Mouse (Mus musculus) heart, embryonic 14.5 days (tissue): ENCODE results near the gene Nr3c2. TPM values are rescaled to one million over a fixed set of nuclear protein-coding genes. Genes with fewer than 3 reads are reported as not detected.

Experiments
- ATAC-seq: fragments of 200-750 bp; cut with Nextera tagmentation; 2 replicates; pipeline ENCODE4 v1.8.0; 2017; ENCODE audit warnings: low read depth, moderate TSS enrichment; ENCODE audit not compliant: insufficient number of reproducible peaks, insufficient read depth, low FRiP score
- H3K27ac ChIP-seq, 2 experiments: fragments of 200-500 bp in 1 of 2; fragments of 300-500 bp in 1 of 2; sonication (generic) in 1 of 2; replicated peaks in 1 of 2; 2 replicates each; pipeline ENCODE4 v1.5.1; 2012 to 2014; ENCODE audit warnings: low read depth in 2 of 2, low read length in 2 of 2, control low read depth in 1 of 2, mild to moderate bottlenecking in 1 of 2, mixed read lengths in 1 of 2; ENCODE audit not compliant: control insufficient read depth in 1 of 2, insufficient read depth in 1 of 2
- H3K27me3 ChIP-seq: fragments of 300-500 bp; sonication (generic); 2 replicates; pipeline ENCODE4 v1.6.1; 2014; ENCODE audit warnings: mild to moderate bottlenecking, low read length, control low read depth; ENCODE audit not compliant: control insufficient read depth, insufficient read depth
- H3K36me3 ChIP-seq: fragments of 300-500 bp; sonication (generic); 2 replicates; pipeline ENCODE4 v1.6.1; 2014; ENCODE audit warnings: mild to moderate bottlenecking, control low read depth, low read length, mixed read lengths; ENCODE audit not compliant: control insufficient read depth, insufficient read depth
- H3K4me1 ChIP-seq, 2 experiments: fragments of 200-500 bp in 1 of 2; fragments of 300-500 bp in 1 of 2; sonication (generic) in 1 of 2; 2 replicates each; pipeline ENCODE4 v1.6.1; 2012 to 2014; ENCODE audit warnings: low read length in 2 of 2, control low read depth in 1 of 2, mixed read lengths in 1 of 2; ENCODE audit not compliant: control insufficient read depth in 2 of 2, insufficient read depth in 2 of 2
- H3K4me2 ChIP-seq: fragments of 300-500 bp; sonication (generic); 2 replicates; pipeline ENCODE4 v1.6.1; 2014; ENCODE audit warnings: mild to moderate bottlenecking, low read length
- H3K4me3 ChIP-seq, 2 experiments: fragments of 200-500 bp in 1 of 2; fragments of 300-500 bp in 1 of 2; sonication (generic) in 1 of 2; 2 replicates each; pipeline ENCODE4 v1.5.1; 2012 to 2014; ENCODE audit warnings: low read length in 2 of 2, mild to moderate bottlenecking in 2 of 2, control low read depth in 1 of 2, low read depth in 1 of 2, moderate library complexity in 1 of 2; ENCODE audit not compliant: control insufficient read depth in 1 of 2, insufficient read depth in 1 of 2
- H3K9ac ChIP-seq: fragments of 300-500 bp; sonication (generic); 2 replicates; pipeline ENCODE4 v1.6.1; 2014; ENCODE audit warnings: mild to moderate bottlenecking, low read length
- H3K9me3 ChIP-seq: fragments of 300-500 bp; sonication (generic); 2 replicates; pipeline ENCODE4 v1.6.1; 2016; ENCODE audit warnings: low read length, control low read depth; ENCODE audit not compliant: control insufficient read depth
- WGBS: fragments of 180-500 bp; shearing (Covaris S2); extraction: QIAGEN DNeasy Blood & Tissue Kit; methylation state at CpG from one replicate; pipeline ENCODE4 v1.1.7; 2014; 5-methylcytosine and 5-hydroxymethylcytosine counted together
- polyA plus RNA-seq: library from polyadenylated mRNA; unstranded; fragments of >200 nt; fragmentation: Nextera tagmentation; extraction: Ambion mirVana; gene quantifications from 2 replicates; pipeline ENCODE4 v1.2.1, GENCODE M21; 2014

Gene Nr3c2
- polyA plus RNA-seq, 1 experiment from 2014 or later = 7.4 TPM

GRCm38 (mm10) chr8:77228688-77229087, 329.4 kb downstream of the Nr3c2 start:
- Histone ChIP-seq H3K4me1 (peaks cover 9 to 24% of the 10 kb centered on the region in 2 experiments), H3K9ac (no peak overlapping the region), H3K4me2 (no peak overlapping the region), H3K36me3 (no peaks in the 10 kb centered on the region), H3K9me3 (no peaks in the 10 kb centered on the region), H3K27me3 (no peaks in the 10 kb centered on the region), H3K27ac (no peak overlapping the region), H3K4me3 (no peak overlapping the region)
- no peak for ATAC-seq
- 83% methylated on average over 7 of the region's 7 CpGs for WGBS

GRCm38 (mm10) chr8:77231211-77231610, 332.0 kb downstream of the Nr3c2 start:
- ATAC-seq = no peak
- 85% methylated on average over 1 of the region's 1 CpGs for WGBS

GRCm38 (mm10) chr8:77231834-77232233, 332.6 kb downstream of the Nr3c2 start:
- WGBS = 51% methylated on average over 6 of the region's 6 CpGs

More at GRCm38 (mm10) chr8:77231211-77231610, 332.0 kb downstream of the Nr3c2 start:
- peaks cover 9 to 24% of the 10 kb centered on the region in 2 experiments for H3K4me1 ChIP-seq
- H3K9ac ChIP-seq = no peak overlapping the region
- H3K4me2 ChIP-seq = no peak overlapping the region
- no peaks in the 10 kb centered on the region for H3K36me3 ChIP-seq
- no peak overlapping the region for H3K27ac ChIP-seq
- H3K27me3 ChIP-seq = no peaks in the 10 kb centered on the region
- H3K4me3 ChIP-seq = no peak overlapping the region
- no peaks in the 10 kb centered on the region for H3K9me3 ChIP-seq

DNA sequence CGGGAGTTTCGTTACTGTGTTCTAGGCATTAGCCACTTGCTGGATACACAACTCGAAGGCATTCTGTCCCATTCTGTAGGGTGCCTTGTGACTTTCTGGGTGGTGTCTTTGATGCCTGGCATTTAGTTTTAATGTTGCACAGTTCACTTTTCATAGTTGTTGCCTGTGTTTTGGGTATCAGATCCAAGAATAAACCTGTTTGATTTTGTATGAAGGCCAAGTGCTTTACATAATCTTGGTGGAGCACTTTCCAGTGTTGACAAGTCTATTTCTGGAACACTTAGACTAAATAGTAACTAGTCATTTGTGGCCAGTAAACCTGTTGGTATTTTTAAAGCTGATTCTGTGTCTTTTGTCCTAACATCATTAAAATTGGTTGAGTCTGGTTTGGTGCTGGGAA, 333.2 kb downstream of the Nr3c2 start:
- 45% methylated on average over 3 of the region's 3 CpGs for WGBS
- Histone ChIP-seq H3K9ac (no peak overlapping the region), H3K27ac (peak overlapping the region; percentile 66 to 72), H3K4me3 (no peak overlapping the region), H3K4me1 (peaks cover 9 to 24% of the 10 kb centered on the region in 2 experiments), H3K36me3 (no peaks in the 10 kb centered on the region), H3K4me2 (peak overlapping the region; percentile 38; the same call in 1 of the 2 replicates), H3K9me3 (no peaks in the 10 kb centered on the region), H3K27me3 (no peaks in the 10 kb centered on the region)
- ATAC-seq = no peak

More at GRCm38 (mm10) chr8:77231834-77232233, 332.6 kb downstream of the Nr3c2 start:
- no peak overlapping the region for H3K4me3 ChIP-seq
- H3K9me3 ChIP-seq = no peaks in the 10 kb centered on the region
- H3K27me3 ChIP-seq = no peaks in the 10 kb centered on the region
- ATAC-seq = no peak
- peak overlapping the region; percentile 66 to 72 for H3K27ac ChIP-seq
- H3K36me3 ChIP-seq = no peaks in the 10 kb centered on the region
- H3K4me1 ChIP-seq = peaks cover 9 to 24% of the 10 kb centered on the region in 2 experiments
- H3K9ac ChIP-seq = no peak overlapping the region
- peak overlapping the region; percentile 38; the same call in 1 of the 2 replicates for H3K4me2 ChIP-seq

- H3K4me1 ChIP-seq = peaks cover 9 to 15% of the 10 kb centered on the region in 2 experiments
- H3K4me3 ChIP-seq = no peak overlapping the region
- ATAC-seq = no peak
- H3K36me3 ChIP-seq = 0 out of 2 replicates have a peak, but pooled peaks cover 4% of the 10 kb centered on the region
- no peak overlapping the region for H3K4me2 ChIP-seq
- H3K9ac ChIP-seq = no peak overlapping the region
- no peaks in the 10 kb centered on the region for H3K27me3 ChIP-seq
- 87% methylated on average over 1 of the region's 1 CpGs for WGBS
- H3K9me3 ChIP-seq = no peaks in the 10 kb centered on the region
- H3K27ac ChIP-seq = no peak overlapping the region
Observed at GRCm38 (mm10) chr8:77236701-77237100, 337.5 kb downstream of the Nr3c2 start.

GRCm38 (mm10) chr8:77239462-77239861, 340.2 kb downstream of the Nr3c2 start:
- Histone ChIP-seq H3K27ac (no peak overlapping the region), H3K4me3 (no peak overlapping the region), H3K4me2 (no peak overlapping the region), H3K4me1 (no peaks in the 10 kb centered on the region), H3K27me3 (no peaks in the 10 kb centered on the region), H3K9ac (no peak overlapping the region), H3K36me3 (0 out of 2 replicates have a peak, but pooled peaks cover 7% of the 10 kb centered on the region), H3K9me3 (no peaks in the 10 kb centered on the region)
- no peak for ATAC-seq

GRCm38 (mm10) chr8:77241381-77241780, 342.1 kb downstream of the Nr3c2 start:
- H3K27me3 ChIP-seq = no peaks in the 10 kb centered on the region
- WGBS = 93% methylated on average over 3 of the region's 3 CpGs
- no peaks in the 10 kb centered on the region for H3K9me3 ChIP-seq
- H3K4me2 ChIP-seq = no peak overlapping the region
- H3K4me1 ChIP-seq = no peaks in the 10 kb centered on the region
- H3K27ac ChIP-seq = no peak overlapping the region
- H3K4me3 ChIP-seq = no peak overlapping the region
- peaks cover 11% of the 10 kb centered on the region; the same call in 1 of the 2 replicates for H3K36me3 ChIP-seq
- no peak overlapping the region for H3K9ac ChIP-seq
- no peak for ATAC-seq

DNA sequence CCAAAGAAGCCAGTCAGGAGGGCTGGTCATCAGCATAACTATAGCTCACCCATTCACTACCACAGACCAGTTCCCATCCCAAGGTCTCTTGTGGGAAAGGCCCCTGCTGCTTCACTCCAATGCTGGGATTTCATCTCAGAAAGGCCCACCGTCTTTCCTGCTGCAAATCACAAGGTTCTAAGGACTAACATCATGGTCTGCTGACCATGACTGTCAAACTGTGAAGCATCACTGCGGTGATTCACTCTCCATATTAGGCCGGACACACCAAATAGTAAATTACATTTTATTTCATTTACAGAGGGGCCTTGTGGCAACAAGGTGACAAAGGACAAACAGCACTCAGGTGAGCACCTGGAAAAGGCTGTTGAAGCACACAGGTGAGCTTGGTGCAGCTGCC, 350.9 kb downstream of the Nr3c2 start:
- 92% methylated on average over 3 of the region's 3 CpGs for WGBS
- H3K27me3 ChIP-seq = no peaks in the 10 kb centered on the region
- peaks cover 0 to 4% of the 10 kb centered on the region in 2 experiments; a peak in 1 of 4 replicates for H3K4me1 ChIP-seq
- no peak for ATAC-seq
- H3K27ac ChIP-seq = no peak overlapping the region
- no peaks in the 10 kb centered on the region for H3K9me3 ChIP-seq
- peaks cover 24% of the 10 kb centered on the region for H3K36me3 ChIP-seq
- no peak overlapping the region for H3K4me3 ChIP-seq
- no peak overlapping the region for H3K9ac ChIP-seq
- H3K4me2 ChIP-seq = no peak overlapping the region
